Mouse (Mus musculus) forebrain, embryonic 12.5 days (tissue): ENCODE data around the gene Zfp513. TPM values are rescaled to one million over a fixed set of nuclear protein-coding genes. Genes with fewer than 3 reads are reported as not detected.

Experiments used
- ATAC-seq: fragments of 200-750 bp; cut with Nextera tagmentation; 2 replicates; pipeline ENCODE4 v1.8.0; 2017; ENCODE audit warnings: moderate TSS enrichment; ENCODE audit not compliant: low FRiP score
- H3K27ac ChIP-seq: fragments of 300-500 bp; sonication (generic); 2 replicates; pipeline ENCODE4 v1.5.1; 2016; ENCODE audit warnings: mild to moderate bottlenecking
- H3K27me3 ChIP-seq: fragments of 300-500 bp; sonication (generic); 2 replicates; pipeline ENCODE4 v1.6.1; 2016; ENCODE audit warnings: mild to moderate bottlenecking
- H3K36me3 ChIP-seq: fragments of 300-500 bp; sonication (generic); replicated peaks from 2 replicates; pipeline ENCODE4 v1.6.1; 2016; ENCODE audit warnings: mild to moderate bottlenecking
- H3K4me1 ChIP-seq: fragments of 300-500 bp; sonication (generic); 2 replicates; pipeline ENCODE4 v1.6.1; 2016
- H3K4me2 ChIP-seq: fragments of 300-500 bp; sonication (generic); 2 replicates; pipeline ENCODE4 v1.6.1; 2016; ENCODE audit warnings: mild to moderate bottlenecking, moderate library complexity
- H3K4me3 ChIP-seq: fragments of 300-500 bp; sonication (generic); replicated peaks from 2 replicates; pipeline ENCODE4 v1.5.1; 2016; ENCODE audit warnings: mild to moderate bottlenecking
- H3K9ac ChIP-seq: fragments of 300-500 bp; sonication (generic); 2 replicates; pipeline ENCODE4 v1.6.1; 2016; ENCODE audit warnings: mild to moderate bottlenecking
- H3K9me3 ChIP-seq: fragments of 300-500 bp; sonication (generic); 2 replicates; pipeline ENCODE4 v1.6.1; 2016
- WGBS: fragments of 180-500 bp; shearing (Covaris S2); methylation state at CpG from one replicate; pipeline ENCODE4 v1.1.7; 2016; 5-methylcytosine and 5-hydroxymethylcytosine counted together
- polyA plus RNA-seq: library from polyadenylated mRNA; unstranded; fragments of >200 nt; fragmentation: Nextera tagmentation; extraction: Ambion mirVana; gene quantifications from 2 replicates; pipeline ENCODE4 v1.2.1, GENCODE M21; 2016

Zfp513 gene
- polyA plus RNA-seq, 1 experiment from 2014 or later: 14.3 TPM

- Histone ChIP-seq H3K27me3 (no peaks in the 10 kb centered on the region), H3K4me1 (peaks cover 11% of the 10 kb centered on the region), H3K4me3 (no peak overlapping the region), H3K27ac (no peak overlapping the region), H3K9ac (no peak overlapping the region), H3K36me3 (peaks cover 15% of the 10 kb centered on the region), H3K9me3 (no peaks in the 10 kb centered on the region), H3K4me2 (no peak overlapping the region)
- 91% methylated on average over 4 of the region's 4 CpGs for WGBS
- ATAC-seq: no peak
Measured at GRCm38 (mm10) chr5:31149781-31150180, 52.3 kb downstream of the Zfp513 start.

Other genes with a start within 250 kb of the Zfp513 start
- 131 and 133 TPM in 2 replicates for gene Preb, start 241.9 kb downstream of the Zfp513 start, polyA plus RNA-seq
- not detected in 2 replicates for gene Tcf23, start 233.6 kb downstream of the Zfp513 start, polyA plus RNA-seq
- gene Atraid, start 154.0 kb downstream of the Zfp513 start, polyA plus RNA-seq: 96.6 and 100 TPM in 2 replicates
- 11.1 and 12.1 TPM in 2 replicates for gene Slc5a6, start 153.4 kb downstream of the Zfp513 start, polyA plus RNA-seq
- gene Cad, start 147.5 kb downstream of the Zfp513 start, polyA plus RNA-seq: 45.4 and 54.1 TPM in 2 replicates
- not detected in 2 replicates for gene Dnajc5g, start 96.0 kb downstream of the Zfp513 start, polyA plus RNA-seq
- 2.3 and 2.9 TPM in 2 replicates for gene Slc30a3, start 94.1 kb downstream of the Zfp513 start, polyA plus RNA-seq
- not detected in 2 replicates for gene Trim54, start 85.6 kb downstream of the Zfp513 start, polyA plus RNA-seq
- gene Ucn, start 63.5 kb downstream of the Zfp513 start, polyA plus RNA-seq: not detected in 2 replicates
- gene Mpv17, start 48.1 kb downstream of the Zfp513 start, polyA plus RNA-seq: 47.0 and 47.2 TPM in 2 replicates
- gene Gm29609, start 22.4 kb downstream of the Zfp513 start, polyA plus RNA-seq: 1.7 and 2.1 TPM in 2 replicates
- gene Gtf3c2, start 22.2 kb downstream of the Zfp513 start, polyA plus RNA-seq: 102 and 110 TPM in 2 replicates
- gene Snx17, start 9.1 kb downstream of the Zfp513 start, polyA plus RNA-seq: 138 and 141 TPM in 2 replicates
- gene Eif2b4, start 8.9 kb downstream of the Zfp513 start, polyA plus RNA-seq: 65.0 and 72.0 TPM in 2 replicates
- 169 TPM in 2 replicates for gene Ppm1g, start 18.4 kb upstream of the Zfp513 start, polyA plus RNA-seq
- gene Nrbp1, start 38.6 kb upstream of the Zfp513 start, polyA plus RNA-seq: 137 and 139 TPM in 2 replicates
- gene Gm9970, start 38.9 kb upstream of the Zfp513 start, polyA plus RNA-seq: 0.54 and 0.89 TPM in 2 replicates
- gene Krtcap3, start 49.4 kb upstream of the Zfp513 start, polyA plus RNA-seq: 4.7 and 6.7 TPM in 2 replicates
- gene Ift172, start 88.8 kb upstream of the Zfp513 start, polyA plus RNA-seq: 46.1 and 47.8 TPM in 2 replicates
- 62.2 and 66.3 TPM in 2 replicates for gene Fndc4, start 93.8 kb upstream of the Zfp513 start, polyA plus RNA-seq
- gene Gckr, start 95.1 kb upstream of the Zfp513 start, polyA plus RNA-seq: 0.24 TPM in 1 of 2 replicates, not detected in the other